Comparison of ENCODE assay signal across 7 mouse cellular contexts in genomic region chr3:57845786-57846661, GRCm38 (mm10). TPM values are rescaled to one million over a fixed set of nuclear protein-coding genes. Genes with fewer than 3 reads are reported as not detected.
A peak's percentile ranks its signal among the peaks of the same experiment; 100 is the strongest.
DNase-seq lines count a peak whose midpoint lies in the region; ATAC-seq and TF ChIP-seq lines count a peak whose summit lies in the region.

No protein-coding gene starts in this region.

- WGBS in embryonic facial prominence, embryonic 10.5 days: 21% methylated on average over 11 of the region's 11 CpGs
- WGBS in hindbrain, embryonic 10.5 days: 13% methylated on average over 11 of the region's 11 CpGs
- 16% methylated on average over 11 of the region's 11 CpGs for WGBS in limb, embryonic 13.5 days
- 9% methylated on average over 11 of the region's 11 CpGs for WGBS in olfactory bulb, adult 2 months

- peak; percentile 62 for DNase-seq in A20 (ENCODE audit: low read depth, low spot score)
- peak; percentile 37 for DNase-seq in ES-CJ7 (ENCODE audit: low read depth, low spot score)
- DNase-seq in embryonic facial prominence, embryonic 10.5 days (ENCODE audit: low spot score): peak; percentile 41
- peak; percentile 40 for DNase-seq in hindbrain, embryonic 10.5 days (ENCODE audit: low spot score)
- DNase-seq in c-Kit-positive CD71-positive TER-119-positive erythroid progenitor cells, embryonic 14.5 days (ENCODE audit: low spot score): no peak

- H3K9me3 ChIP-seq in embryonic facial prominence, embryonic 10.5 days: no peaks in the 10 kb centered on the region
- no peaks in the 10 kb centered on the region for H3K9me3 ChIP-seq in hindbrain, embryonic 10.5 days
- no peaks in the 10 kb centered on the region; the same call in 1 of the 2 replicates for H3K9me3 ChIP-seq in limb, embryonic 13.5 days

- H3K4me1 ChIP-seq in embryonic facial prominence, embryonic 10.5 days: peaks cover 19% of the 10 kb centered on the region
- peaks cover 13% of the 10 kb centered on the region for H3K4me1 ChIP-seq in hindbrain, embryonic 10.5 days (replicated peaks)
- peaks cover 19% of the 10 kb centered on the region for H3K4me1 ChIP-seq in limb, embryonic 13.5 days
- H3K4me1 ChIP-seq in olfactory bulb, adult 2 months (ENCODE audit: control insufficient read depth, insufficient read depth, low read length): no peaks in the 10 kb centered on the region

- H3K4me2 ChIP-seq in limb, embryonic 13.5 days (replicated peaks): peak overlapping the region; percentile 76

- H3K4me3 ChIP-seq in embryonic facial prominence, embryonic 10.5 days: peak overlapping the region; percentile 93
- H3K4me3 ChIP-seq in hindbrain, embryonic 10.5 days: peak overlapping the region; percentile 97
- H3K4me3 ChIP-seq in limb, embryonic 13.5 days: peak overlapping the region; percentile 95
- H3K4me3 ChIP-seq in olfactory bulb, adult 2 months (ENCODE audit: insufficient read depth, low read depth, low read length): peak overlapping the region; percentile 28

- peaks cover 34% of the 10 kb centered on the region for H3K36me3 ChIP-seq in embryonic facial prominence, embryonic 10.5 days (replicated peaks)
- peaks cover 41% of the 10 kb centered on the region for H3K36me3 ChIP-seq in hindbrain, embryonic 10.5 days
- H3K36me3 ChIP-seq in limb, embryonic 13.5 days: peaks cover 29% of the 10 kb centered on the region

- H3K9ac ChIP-seq in limb, embryonic 13.5 days: peak overlapping the region; percentile 94

- H3K27me3 ChIP-seq in embryonic facial prominence, embryonic 10.5 days (replicated peaks; ENCODE audit: low read depth, poor library complexity, severe bottlenecking): no peaks in the 10 kb centered on the region
- H3K27me3 ChIP-seq in hindbrain, embryonic 10.5 days (ENCODE audit: insufficient read depth, poor library complexity, severe bottlenecking): no peaks in the 10 kb centered on the region
- H3K27me3 ChIP-seq in limb, embryonic 13.5 days: no peaks in the 10 kb centered on the region

- ATAC-seq in limb, embryonic 13.5 days (ENCODE audit: low FRiP score, low read depth): no peak

- no peak for TF ChIP-seq POLR2A in olfactory bulb, adult 2 months (IDR thresholded peaks at IDR 0.05; ENCODE audit: insufficient read depth, low read depth, low read length)

- no peak for TF ChIP-seq CTCF in olfactory bulb, adult 2 months (IDR thresholded peaks at IDR 0.05; ENCODE audit: insufficient read depth, low read depth, low read length)

- H3K27ac ChIP-seq in embryonic facial prominence, embryonic 10.5 days (replicated peaks): peak overlapping the region; percentile 96
- H3K27ac ChIP-seq in hindbrain, embryonic 10.5 days: peak overlapping the region; percentile 98
- H3K27ac ChIP-seq in limb, embryonic 13.5 days: peak overlapping the region; percentile 92; the same call in 1 of the 2 replicates
- peak overlapping the region; percentile 99 for H3K27ac ChIP-seq in olfactory bulb, adult 2 months (ENCODE audit: insufficient read depth, low read depth, low read length)

RNA-seq across cellular contexts. Expression of gene Pfn2, which starts 1.9 kb away (rescaled TPM):
- polyA plus RNA-seq in embryonic facial prominence, embryonic 10.5 days (2016; fragmentation: Nextera tagmentation; extraction: Ambion mirVana): 126 and 137 TPM in 2 replicates
- polyA plus RNA-seq in hindbrain, embryonic 10.5 days (2016; fragmentation: Nextera tagmentation; extraction: Ambion mirVana): 177 and 239 TPM in 2 replicates
- 176 and 177 TPM in 2 replicates for polyA plus RNA-seq in limb, embryonic 13.5 days (2015; fragmentation: Nextera tagmentation; extraction: Ambion mirVana)
- polyA plus RNA-seq in olfactory bulb, adult 2 months (2012; ENCODE audit: insufficient read depth, insufficient read length, low replicate concordance, missing spikeins): 200 TPM in 1 of 2 replicates, not detected in the other

Comparison
In these comparisons a context has a peak if more than half of its experiments do, and no peak if none do; other contexts are left out.
1. H3K4me3 ChIP-seq: peak in every context shown above with its lines; median percentile 97 in hindbrain, embryonic 10.5 days; 95 in limb, embryonic 13.5 days; 93 in embryonic facial prominence, embryonic 10.5 days; 28 in olfactory bulb, adult 2 months.